Mouse (Mus musculus): ENCODE results near the gene Cmtm3. TPM values are rescaled to one million over a fixed set of nuclear protein-coding genes. Genes with fewer than 3 reads are reported as not detected.

Cmtm3 gene
- polyA plus RNA-seq, 1 experiment from 2014 or later: 69.4 TPM

- no peaks in the 10 kb centered on the region for H3K36me3 ChIP-seq
- WGBS: 62% methylated on average over 11 of the region's 11 CpGs
- no peak overlapping the region for H3K4me2 ChIP-seq (replicated peaks)
- peaks cover 20% of the 10 kb centered on the region for H3K4me1 ChIP-seq
- no peak for ATAC-seq (ENCODE audit: low FRiP score, low read depth)
- H3K4me3 ChIP-seq: no peak overlapping the region
- no peak overlapping the region for H3K27ac ChIP-seq (replicated peaks)
- no peaks in the 10 kb centered on the region for H3K27me3 ChIP-seq
- H3K9me3 ChIP-seq: no peaks in the 10 kb centered on the region
- H3K9ac ChIP-seq (replicated peaks): no peak overlapping the region
These were observed 35.1 kb downstream of the Cmtm3 start for GRCm38 (mm10) chr8:104374269-104374668.

- 59% methylated on average over 14 of the region's 14 CpGs for WGBS
- Histone ChIP-seq H3K4me2 (replicated peaks) (no peak overlapping the region), H3K4me1 (peaks cover 19% of the 10 kb centered on the region), H3K4me3 (no peak overlapping the region), H3K27ac (replicated peaks) (no peak overlapping the region), H3K36me3 (no peaks in the 10 kb centered on the region), H3K9ac (replicated peaks) (no peak overlapping the region), H3K9me3 (no peaks in the 10 kb centered on the region), H3K27me3 (no peaks in the 10 kb centered on the region)
- no peak for ATAC-seq (ENCODE audit: low FRiP score, low read depth)
These were observed 35.9 kb downstream of the Cmtm3 start for GRCm38 (mm10) chr8:104374864-104375846.

- Histone ChIP-seq H3K4me1 (peaks cover 19% of the 10 kb centered on the region), H3K9ac (replicated peaks) (no peak overlapping the region), H3K27ac (replicated peaks) (no peak overlapping the region), H3K36me3 (no peaks in the 10 kb centered on the region), H3K9me3 (no peaks in the 10 kb centered on the region), H3K4me2 (replicated peaks) (no peak overlapping the region), H3K4me3 (no peak overlapping the region), H3K27me3 (no peaks in the 10 kb centered on the region)
- no peak for ATAC-seq (ENCODE audit: low FRiP score, low read depth)
- 62% methylated on average over 5 of the region's 5 CpGs for WGBS
These were observed 36.7 kb downstream of the Cmtm3 start for GRCm38 (mm10) chr8:104375959-104376358.

GRCm38 (mm10) chr8:104376669-104377068 is 37.5 kb downstream of the Cmtm3 start:
- WGBS: 38% methylated on average over 11 of the region's 11 CpGs
- H3K4me2 ChIP-seq (replicated peaks): no peak overlapping the region
- no peak overlapping the region for H3K9ac ChIP-seq (replicated peaks)
- no peak for ATAC-seq (ENCODE audit: low FRiP score, low read depth)
- H3K9me3 ChIP-seq: no peaks in the 10 kb centered on the region
- H3K4me3 ChIP-seq: no peak overlapping the region
- no peaks in the 10 kb centered on the region for H3K27me3 ChIP-seq
- peaks cover 19% of the 10 kb centered on the region for H3K4me1 ChIP-seq
- no peaks in the 10 kb centered on the region for H3K36me3 ChIP-seq
- no peak overlapping the region for H3K27ac ChIP-seq (replicated peaks)

- Histone ChIP-seq H3K9ac (replicated peaks) (no peak overlapping the region), H3K27ac (replicated peaks) (no peak overlapping the region), H3K4me1 (peaks cover 25% of the 10 kb centered on the region), H3K4me3 (no peak overlapping the region), H3K36me3 (no peaks in the 10 kb centered on the region), H3K4me2 (replicated peaks) (no peak overlapping the region), H3K9me3 (no peaks in the 10 kb centered on the region), H3K27me3 (no peaks in the 10 kb centered on the region)
- no peak for ATAC-seq (ENCODE audit: low FRiP score, low read depth)
- 58% methylated on average over 10 of the region's 10 CpGs for WGBS
These were observed 40.2 kb downstream of the Cmtm3 start for GRCm38 (mm10) chr8:104379301-104379836.

- Histone ChIP-seq H3K4me1 (peaks cover 19% of the 10 kb centered on the region), H3K27ac (replicated peaks) (no peak overlapping the region), H3K36me3 (no peaks in the 10 kb centered on the region), H3K4me3 (no peak overlapping the region), H3K27me3 (no peaks in the 10 kb centered on the region), H3K9ac (replicated peaks) (no peak overlapping the region), H3K4me2 (replicated peaks) (no peak overlapping the region), H3K9me3 (no peaks in the 10 kb centered on the region)
- no peak for ATAC-seq (ENCODE audit: low FRiP score, low read depth)
- 97% methylated on average over 7 of the region's 7 CpGs for WGBS
These were observed 41.1 kb downstream of the Cmtm3 start for GRCm38 (mm10) chr8:104380269-104380668.

- no peak for ATAC-seq (ENCODE audit: low FRiP score, low read depth)
- 89% methylated on average over 5 of the region's 5 CpGs for WGBS
- H3K36me3 ChIP-seq: no peaks in the 10 kb centered on the region
These were observed 41.8 kb downstream of the Cmtm3 start for GRCm38 (mm10) chr8:104380961-104381411.

GRCm38 (mm10) chr8:104383296-104383695 is 44.1 kb downstream of the Cmtm3 start:
- Histone ChIP-seq H3K4me1 (peaks cover 25% of the 10 kb centered on the region), H3K9me3 (no peaks in the 10 kb centered on the region), H3K27ac (replicated peaks) (no peak overlapping the region), H3K36me3 (no peaks in the 10 kb centered on the region), H3K27me3 (no peaks in the 10 kb centered on the region), H3K4me2 (replicated peaks) (no peak overlapping the region), H3K9ac (replicated peaks) (no peak overlapping the region), H3K4me3 (no peak overlapping the region)
- no peak for ATAC-seq (ENCODE audit: low FRiP score, low read depth)
- WGBS: 96% methylated on average over 2 of the region's 2 CpGs

More at GRCm38 (mm10) chr8:104380961-104381411, 41.8 kb downstream of the Cmtm3 start:
- Histone ChIP-seq H3K27ac (replicated peaks) (no peak overlapping the region), H3K4me3 (no peak overlapping the region), H3K4me2 (replicated peaks) (no peak overlapping the region), H3K27me3 (no peaks in the 10 kb centered on the region), H3K9me3 (no peaks in the 10 kb centered on the region), H3K4me1 (peaks cover 16% of the 10 kb centered on the region), H3K9ac (replicated peaks) (no peak overlapping the region)

- H3K36me3 ChIP-seq: no peaks in the 10 kb centered on the region
- peaks cover 25% of the 10 kb centered on the region for H3K4me1 ChIP-seq
- 80% methylated on average over 3 of the region's 3 CpGs for WGBS
- ATAC-seq (ENCODE audit: low FRiP score, low read depth): no peak
- H3K9ac ChIP-seq (replicated peaks): no peak overlapping the region
- H3K27ac ChIP-seq (replicated peaks): no peak overlapping the region
- no peaks in the 10 kb centered on the region for H3K27me3 ChIP-seq
- H3K4me3 ChIP-seq: no peak overlapping the region
- H3K9me3 ChIP-seq: no peaks in the 10 kb centered on the region
- H3K4me2 ChIP-seq (replicated peaks): no peak overlapping the region
These were observed 44.8 kb downstream of the Cmtm3 start for GRCm38 (mm10) chr8:104383977-104384376.

GRCm38 (mm10) chr8:104386693-104387092 is 47.5 kb downstream of the Cmtm3 start:
- H3K36me3 ChIP-seq: no peaks in the 10 kb centered on the region
- no peaks in the 10 kb centered on the region for H3K27me3 ChIP-seq

GRCm38 (mm10) chr8:104387501-104387900 is 48.3 kb downstream of the Cmtm3 start:
- H3K9ac ChIP-seq (replicated peaks): no peak overlapping the region
- no peak overlapping the region for H3K4me3 ChIP-seq
- H3K36me3 ChIP-seq: no peaks in the 10 kb centered on the region
- peaks cover 18% of the 10 kb centered on the region for H3K4me1 ChIP-seq
- H3K27ac ChIP-seq (replicated peaks): no peak overlapping the region
- no peaks in the 10 kb centered on the region for H3K27me3 ChIP-seq
- no peaks in the 10 kb centered on the region for H3K9me3 ChIP-seq
- 68% methylated on average over 7 of the region's 7 CpGs for WGBS
- no peak for ATAC-seq (ENCODE audit: low FRiP score, low read depth)
- H3K4me2 ChIP-seq (replicated peaks): no peak overlapping the region

More at GRCm38 (mm10) chr8:104386693-104387092, 47.5 kb downstream of the Cmtm3 start:
- H3K27ac ChIP-seq (replicated peaks): no peak overlapping the region
- peaks cover 21% of the 10 kb centered on the region for H3K4me1 ChIP-seq
- H3K4me3 ChIP-seq: no peak overlapping the region
- ATAC-seq (ENCODE audit: low FRiP score, low read depth): no peak
- no peak overlapping the region for H3K4me2 ChIP-seq (replicated peaks)
- H3K9ac ChIP-seq (replicated peaks): no peak overlapping the region; the same call in 1 of the 2 replicates
- H3K9me3 ChIP-seq: no peaks in the 10 kb centered on the region
- WGBS: 9% methylated on average over 4 of the region's 4 CpGs

GRCm38 (mm10) chr8:104387980-104388379 is 48.8 kb downstream of the Cmtm3 start:
- Histone ChIP-seq H3K9ac (replicated peaks) (no peak overlapping the region), H3K4me1 (peaks cover 18% of the 10 kb centered on the region), H3K4me2 (replicated peaks) (no peak overlapping the region), H3K27ac (replicated peaks) (no peak overlapping the region), H3K9me3 (no peaks in the 10 kb centered on the region), H3K4me3 (no peak overlapping the region), H3K27me3 (no peaks in the 10 kb centered on the region), H3K36me3 (no peaks in the 10 kb centered on the region)
- ATAC-seq (ENCODE audit: low FRiP score, low read depth): 0 out of 2 replicates have a peak, but pooled peaks have one; percentile 50
- WGBS: 89% methylated on average over 2 of the region's 2 CpGs
